Mouse (Mus musculus): ENCODE results near the gene Galm. TPM values are rescaled to one million over a fixed set of nuclear protein-coding genes. Genes with fewer than 3 reads are reported as not detected.

Gene Galm
- polyA plus RNA-seq (2012; rRNA removed): 12.5 and 15.5 TPM in 2 replicates

GRCm38 (mm10) chr17:80127331-80128251 lies at the start of gene Galm:
Galm (plus strand) TSS chr17:80127471.

GRCm38 (mm10) chr17:80206671-80207581 lies 79.7 kb downstream of the Galm start, which contains the start of the genes Srsf7 and Ttc39d:
Srsf7 (minus strand) TSS chr17:80207307.
Ttc39d (plus strand) TSS chr17:80207460.

DNA sequence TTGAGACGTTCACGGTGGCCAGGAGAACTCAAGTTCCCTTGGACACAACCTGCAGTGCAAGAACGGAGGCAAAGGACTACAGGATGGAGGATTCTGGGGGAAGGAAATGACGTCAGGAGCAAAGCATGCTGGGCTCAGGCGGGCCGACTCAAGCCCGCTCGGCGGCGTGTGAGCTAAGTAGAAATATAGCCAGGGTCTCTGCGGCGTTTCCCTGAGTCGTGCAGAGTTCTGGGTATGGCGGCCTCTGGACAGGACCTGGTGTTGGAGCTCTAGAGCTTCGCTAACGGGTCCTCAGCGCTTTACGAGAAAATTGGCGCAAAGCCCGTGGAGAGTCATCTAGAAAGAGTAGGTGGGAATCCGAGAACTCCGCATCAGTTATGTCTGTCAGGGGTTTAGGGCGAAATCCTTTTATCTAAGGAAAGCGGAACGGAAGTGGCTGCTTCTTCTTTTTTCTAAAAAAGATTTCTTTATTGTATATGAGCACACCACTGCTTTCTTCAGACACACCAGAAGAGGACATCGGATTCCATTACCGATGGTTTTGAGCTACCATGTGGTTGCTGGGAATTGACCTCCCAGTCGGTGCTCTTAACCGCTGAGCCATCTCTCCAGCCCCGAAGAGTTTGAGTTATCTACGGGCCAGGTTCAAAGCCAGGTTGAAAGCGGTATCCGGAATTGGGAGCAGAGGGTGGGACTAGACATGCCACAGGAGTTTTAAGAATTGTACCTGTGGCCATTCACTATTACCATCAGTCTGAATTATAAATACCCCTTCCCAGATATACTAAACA lies 97.2 kb downstream of the Galm start, which contains the start of gene Gemin6:
Gene Gemin6, plus strand, starts transcription at position 116 of the 791 bp plus-strand sequence.

Other genes with a start within 250 kb of the Galm start
- 20.9 and 23.1 TPM in 2 replicates for gene Atl2, start 231.3 kb upstream of the Galm start, polyA plus RNA-seq (2012; rRNA removed)
- 24.7 and 26.6 TPM in 2 replicates for gene Hnrnpll, start 65.1 kb upstream of the Galm start, polyA plus RNA-seq (2012; rRNA removed)
- 172 and 175 TPM in 2 replicates for gene Srsf7, start 79.8 kb downstream of the Galm start, polyA plus RNA-seq (2012; rRNA removed)
- gene Ttc39d, start 80.0 kb downstream of the Galm start, polyA plus RNA-seq (2012; rRNA removed): 0.01 TPM in 1 of 2 replicates, not detected in the other
- 16.9 and 19.1 TPM in 2 replicates for gene Gemin6, start 97.0 kb downstream of the Galm start, polyA plus RNA-seq (2012; rRNA removed)
- 3.8 TPM in 2 replicates for gene Morn2, start 162.7 kb downstream of the Galm start, polyA plus RNA-seq (2012; rRNA removed)
- gene Dhx57, start 163.0 kb downstream of the Galm start, polyA plus RNA-seq (2012; rRNA removed): 5.0 and 5.1 TPM in 2 replicates
- 0.10 TPM in 2 replicates for gene Arhgef33, start 179.9 kb downstream of the Galm start, polyA plus RNA-seq (2012; rRNA removed)
- not detected in 2 replicates for gene Gm10190, start 246.1 kb downstream of the Galm start, polyA plus RNA-seq (2012; rRNA removed)

Data from liver, embryonic 14 days (tissue).